Mouse (Mus musculus): Measurements from ENCODE around the gene Nptx2.

Gene Nptx2

GRCm38 (mm10) chr5:144565739-144566138 lies 20.0 kb downstream of the Nptx2 start:
- DNase-seq (ENCODE audit: low read depth, low spot score), result no peak

- no peak for DNase-seq (ENCODE audit: low read depth, low spot score)
These were observed 39.4 kb downstream of the Nptx2 start for GRCm38 (mm10) chr5:144585100-144585499.

- DNase-seq (ENCODE audit: low read depth, low spot score), result no peak
These were observed 45.7 kb downstream of the Nptx2 start for GRCm38 (mm10) chr5:144591248-144591880.

- DNase-seq (ENCODE audit: low read depth, low spot score), result no peak
These were observed 49.1 kb downstream of the Nptx2 start for GRCm38 (mm10) chr5:144594796-144595195.
